Mouse (Mus musculus): ENCODE results near the gene Rhobtb3. TPM values are rescaled to one million over a fixed set of nuclear protein-coding genes. Genes with fewer than 3 reads are reported as not detected.

The Rhobtb3 gene
- polyA plus RNA-seq, 1 experiment from 2014 or later = 33.1 TPM

- no peaks in the 10 kb centered on the region for H3K9me3 ChIP-seq (ENCODE audit: control insufficient read depth, low read length)
- peaks cover 4% of the 10 kb centered on the region; the same call in 1 of the 2 replicates for H3K36me3 ChIP-seq (ENCODE audit: control insufficient read depth, insufficient read depth)
- 90% methylated on average over 4 of the region's 4 CpGs for WGBS
- no peak overlapping the region for H3K4me2 ChIP-seq (ENCODE audit: low read length)
- H3K27me3 ChIP-seq (replicated peaks; ENCODE audit: control insufficient read depth, insufficient read depth, low read length) = no peaks in the 10 kb centered on the region
- no peak overlapping the region for H3K27ac ChIP-seq (ENCODE audit: low read length)
- H3K9ac ChIP-seq (replicated peaks; ENCODE audit: low read depth, low read length) = no peak overlapping the region
- no peaks in the 10 kb centered on the region for H3K4me1 ChIP-seq (replicated peaks; ENCODE audit: control insufficient read depth, insufficient read depth, low read length)
- no peak for ATAC-seq
- H3K4me3 ChIP-seq (replicated peaks; ENCODE audit: low read length) = no peak overlapping the region
These were observed 68.9 kb downstream of the Rhobtb3 start for GRCm38 (mm10) chr13:75874608-75875376.

- H3K9ac ChIP-seq (replicated peaks; ENCODE audit: low read depth, low read length) = no peak overlapping the region
- H3K4me1 ChIP-seq (replicated peaks; ENCODE audit: control insufficient read depth, insufficient read depth, low read length) = no peaks in the 10 kb centered on the region
- H3K27me3 ChIP-seq (replicated peaks; ENCODE audit: control insufficient read depth, insufficient read depth, low read length) = no peaks in the 10 kb centered on the region
- no peak overlapping the region for H3K27ac ChIP-seq (ENCODE audit: low read length)
- peaks cover 7% of the 10 kb centered on the region; the same call in 1 of the 2 replicates for H3K36me3 ChIP-seq (ENCODE audit: control insufficient read depth, insufficient read depth)
- ATAC-seq = no peak
- no peak overlapping the region for H3K4me2 ChIP-seq (ENCODE audit: low read length)
- H3K9me3 ChIP-seq (ENCODE audit: control insufficient read depth, low read length) = no peaks in the 10 kb centered on the region
- WGBS = 95% methylated on average over 2 of the region's 2 CpGs
- no peak overlapping the region for H3K4me3 ChIP-seq (replicated peaks; ENCODE audit: low read length)
These were observed 75.8 kb downstream of the Rhobtb3 start for GRCm38 (mm10) chr13:75867876-75868275.

GRCm38 (mm10) chr13:75865486-75866184 is 78.1 kb downstream of the Rhobtb3 start:
- Histone ChIP-seq H3K27me3 (replicated peaks; ENCODE audit: control insufficient read depth, insufficient read depth, low read length) (no peaks in the 10 kb centered on the region), H3K36me3 (ENCODE audit: control insufficient read depth, insufficient read depth) (peaks cover 3% of the 10 kb centered on the region; the same call in 1 of the 2 replicates), H3K27ac (ENCODE audit: low read length) (no peak overlapping the region), H3K9me3 (ENCODE audit: control insufficient read depth, low read length) (no peaks in the 10 kb centered on the region), H3K4me3 (replicated peaks; ENCODE audit: low read length) (no peak overlapping the region), H3K9ac (replicated peaks; ENCODE audit: low read depth, low read length) (no peak overlapping the region), H3K4me2 (ENCODE audit: low read length) (no peak overlapping the region), H3K4me1 (replicated peaks; ENCODE audit: control insufficient read depth, insufficient read depth, low read length) (no peaks in the 10 kb centered on the region)
- ATAC-seq = no peak

- Histone ChIP-seq H3K4me3 (replicated peaks; ENCODE audit: low read length) (no peak overlapping the region), H3K4me2 (ENCODE audit: low read length) (no peak overlapping the region), H3K4me1 (replicated peaks; ENCODE audit: control insufficient read depth, insufficient read depth, low read length) (no peaks in the 10 kb centered on the region), H3K27me3 (replicated peaks; ENCODE audit: control insufficient read depth, insufficient read depth, low read length) (no peaks in the 10 kb centered on the region), H3K9me3 (ENCODE audit: control insufficient read depth, low read length) (no peaks in the 10 kb centered on the region), H3K9ac (replicated peaks; ENCODE audit: low read depth, low read length) (no peak overlapping the region), H3K27ac (ENCODE audit: low read length) (no peak overlapping the region), H3K36me3 (ENCODE audit: control insufficient read depth, insufficient read depth) (no peaks in the 10 kb centered on the region)
- no peak for ATAC-seq
- 70% methylated on average over 1 of the region's 1 CpGs for WGBS
These were observed 84.4 kb downstream of the Rhobtb3 start for GRCm38 (mm10) chr13:75859264-75859844.

GRCm38 (mm10) chr13:75853118-75853517 is 90.6 kb downstream of the Rhobtb3 start:
- 86% methylated on average over 3 of the region's 3 CpGs for WGBS
- no peak for ATAC-seq
- Histone ChIP-seq H3K9ac (replicated peaks; ENCODE audit: low read depth, low read length) (no peak overlapping the region), H3K4me1 (replicated peaks; ENCODE audit: control insufficient read depth, insufficient read depth, low read length) (no peaks in the 10 kb centered on the region), H3K9me3 (ENCODE audit: control insufficient read depth, low read length) (no peaks in the 10 kb centered on the region), H3K4me2 (ENCODE audit: low read length) (no peak overlapping the region), H3K27ac (ENCODE audit: low read length) (no peak overlapping the region), H3K4me3 (replicated peaks; ENCODE audit: low read length) (no peak overlapping the region), H3K27me3 (replicated peaks; ENCODE audit: control insufficient read depth, insufficient read depth, low read length) (no peaks in the 10 kb centered on the region), H3K36me3 (ENCODE audit: control insufficient read depth, insufficient read depth) (no peaks in the 10 kb centered on the region)

GRCm38 (mm10) chr13:75852027-75852426 is 91.7 kb downstream of the Rhobtb3 start:
- no peak overlapping the region for H3K4me3 ChIP-seq (replicated peaks; ENCODE audit: low read length)
- no peak overlapping the region for H3K4me2 ChIP-seq (ENCODE audit: low read length)
- H3K27ac ChIP-seq (ENCODE audit: low read length) = no peak overlapping the region
- no peak overlapping the region for H3K9ac ChIP-seq (replicated peaks; ENCODE audit: low read depth, low read length)
- no peak for ATAC-seq
- no peaks in the 10 kb centered on the region for H3K9me3 ChIP-seq (ENCODE audit: control insufficient read depth, low read length)
- 91% methylated on average over 4 of the region's 4 CpGs for WGBS
- no peaks in the 10 kb centered on the region for H3K27me3 ChIP-seq (replicated peaks; ENCODE audit: control insufficient read depth, insufficient read depth, low read length)
- no peaks in the 10 kb centered on the region for H3K36me3 ChIP-seq (ENCODE audit: control insufficient read depth, insufficient read depth)
- no peaks in the 10 kb centered on the region for H3K4me1 ChIP-seq (replicated peaks; ENCODE audit: control insufficient read depth, insufficient read depth, low read length)

- H3K9ac ChIP-seq (replicated peaks; ENCODE audit: low read depth, low read length) = no peak overlapping the region
- 90% methylated on average over 6 of the region's 6 CpGs for WGBS
- ATAC-seq = no peak
- H3K4me2 ChIP-seq (ENCODE audit: low read length) = no peak overlapping the region
- H3K27me3 ChIP-seq (replicated peaks; ENCODE audit: control insufficient read depth, insufficient read depth, low read length) = no peaks in the 10 kb centered on the region
- H3K27ac ChIP-seq (ENCODE audit: low read length) = no peak overlapping the region
- no peaks in the 10 kb centered on the region for H3K9me3 ChIP-seq (ENCODE audit: control insufficient read depth, low read length)
- no peak overlapping the region for H3K4me3 ChIP-seq (replicated peaks; ENCODE audit: low read length)
- H3K36me3 ChIP-seq (ENCODE audit: control insufficient read depth, insufficient read depth) = no peaks in the 10 kb centered on the region
- peaks cover 3% of the 10 kb centered on the region; the same call in 1 of the 2 replicates for H3K4me1 ChIP-seq (replicated peaks; ENCODE audit: control insufficient read depth, insufficient read depth, low read length)
These were observed 96.7 kb downstream of the Rhobtb3 start for GRCm38 (mm10) chr13:75847027-75847426.

- 70% methylated on average over 4 of the region's 4 CpGs for WGBS
- Histone ChIP-seq H3K9ac (replicated peaks; ENCODE audit: low read depth, low read length) (no peak overlapping the region), H3K27me3 (replicated peaks; ENCODE audit: control insufficient read depth, insufficient read depth, low read length) (no peaks in the 10 kb centered on the region), H3K4me2 (ENCODE audit: low read length) (no peak overlapping the region), H3K36me3 (ENCODE audit: control insufficient read depth, insufficient read depth) (no peaks in the 10 kb centered on the region), H3K9me3 (ENCODE audit: control insufficient read depth, low read length) (no peaks in the 10 kb centered on the region), H3K4me1 (replicated peaks; ENCODE audit: control insufficient read depth, insufficient read depth, low read length) (peaks cover 14% of the 10 kb centered on the region), H3K4me3 (replicated peaks; ENCODE audit: low read length) (no peak overlapping the region), H3K27ac (ENCODE audit: low read length) (no peak overlapping the region)
- ATAC-seq = no peak
These were observed 98.1 kb downstream of the Rhobtb3 start for GRCm38 (mm10) chr13:75845519-75846166.
